Mouse (Mus musculus): ENCODE data around the gene Nup214.

DNA sequence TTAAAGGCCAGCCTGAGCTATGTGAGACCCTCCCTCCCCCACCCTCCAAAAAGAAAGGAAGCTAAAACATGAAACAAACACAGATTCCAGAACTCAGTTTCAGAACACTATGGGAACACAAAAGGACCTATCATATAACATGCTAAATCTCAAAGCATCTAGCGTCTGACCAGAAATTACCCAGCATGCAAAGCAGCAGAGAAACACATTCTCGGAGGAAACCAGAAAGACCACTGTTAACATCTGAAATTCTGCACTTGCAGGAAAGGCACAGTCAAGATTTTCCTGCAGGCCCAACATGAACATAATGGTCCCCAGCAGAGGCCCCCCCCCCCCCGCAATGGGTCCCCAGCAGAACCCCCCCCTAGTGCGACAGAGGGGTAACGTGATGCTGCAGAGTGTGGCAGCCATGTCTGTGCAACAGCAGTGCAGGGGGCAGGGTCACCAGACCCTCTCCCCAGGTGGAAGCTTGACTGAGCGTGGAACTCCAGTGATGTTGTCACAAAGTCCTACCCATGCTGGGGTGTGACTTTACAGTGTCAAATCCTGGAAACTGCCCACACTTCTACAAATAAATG, 86.1 kb downstream of the Nup214 start:
- TF ChIP-seq CTCF (IDR thresholded peaks at IDR 0.05; ENCODE audit: control insufficient read depth, insufficient read depth, insufficient read length): no peak
- no peak for TF ChIP-seq MAX (IDR thresholded peaks at IDR 0.05)
- no peak for TF ChIP-seq MYOG (IDR thresholded peaks at IDR 0.05; ENCODE audit: control insufficient read depth, extremely low read depth, insufficient read length)
- no peak for TF ChIP-seq MYOD1 (IDR thresholded peaks at IDR 0.05; ENCODE audit: control insufficient read depth, insufficient read length, low read depth)
- TF ChIP-seq USF1 (IDR thresholded peaks at IDR 0.05; ENCODE audit: low read depth): no peak
- TF ChIP-seq CEBPB (IDR thresholded peaks at IDR 0.05; ENCODE audit: low read depth): no peak
